Mouse (Mus musculus): ENCODE measurements at regions not wholly inside any gene's neighbourhood (a gene's known extent, or its start where the extent isn't known, plus 50 kb on each side); places are given as distances from the start of the nearest gene placed in this dataset.
A peak's percentile ranks its signal among the peaks of the same experiment; 100 is the strongest.
"Not testable (repeated sequence)": the region's sequence is repeated elsewhere in the genome, so short reads cannot be mapped to it uniquely, and the experiment has no call there.

GRCm38 (mm10) chr8:8978969-8979368 is 288.6 kb upstream of the Arglu1 start:
- no peak for DNase-seq (ENCODE audit: extremely low spot score)

GRCm38 (mm10) chr8:8973769-8974168 is 283.4 kb upstream of the Arglu1 start:
- no peak for DNase-seq (ENCODE audit: extremely low spot score)

GRCm38 (mm10) chr8:8973334-8973733 is 283.0 kb upstream of the Arglu1 start:
- no peak for DNase-seq (ENCODE audit: extremely low spot score)

GRCm38 (mm10) chr8:8970776-8971175 is 280.5 kb upstream of the Arglu1 start:
- no peak for DNase-seq (ENCODE audit: extremely low spot score)

DNA sequence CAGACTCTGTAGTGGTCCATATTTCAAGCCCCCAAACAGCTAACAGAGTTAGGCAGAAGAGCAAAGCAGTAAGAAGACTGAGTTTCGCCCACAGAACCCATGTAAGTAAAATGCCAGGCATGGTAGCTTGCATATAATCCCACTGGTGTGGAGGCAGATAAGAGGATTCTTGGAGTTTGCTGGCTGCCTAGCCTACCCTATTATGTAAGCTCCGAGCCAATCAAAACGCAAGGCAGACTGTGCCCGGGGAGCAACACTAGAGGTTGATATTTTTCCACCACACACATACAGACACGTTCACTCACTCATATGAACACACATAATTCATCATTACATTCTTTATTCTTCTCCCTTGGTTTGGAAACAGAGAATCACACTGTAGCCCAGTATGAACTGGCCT is 280.0 kb upstream of the Arglu1 start:
- DNase-seq (ENCODE audit: extremely low spot score), result no peak

DNA sequence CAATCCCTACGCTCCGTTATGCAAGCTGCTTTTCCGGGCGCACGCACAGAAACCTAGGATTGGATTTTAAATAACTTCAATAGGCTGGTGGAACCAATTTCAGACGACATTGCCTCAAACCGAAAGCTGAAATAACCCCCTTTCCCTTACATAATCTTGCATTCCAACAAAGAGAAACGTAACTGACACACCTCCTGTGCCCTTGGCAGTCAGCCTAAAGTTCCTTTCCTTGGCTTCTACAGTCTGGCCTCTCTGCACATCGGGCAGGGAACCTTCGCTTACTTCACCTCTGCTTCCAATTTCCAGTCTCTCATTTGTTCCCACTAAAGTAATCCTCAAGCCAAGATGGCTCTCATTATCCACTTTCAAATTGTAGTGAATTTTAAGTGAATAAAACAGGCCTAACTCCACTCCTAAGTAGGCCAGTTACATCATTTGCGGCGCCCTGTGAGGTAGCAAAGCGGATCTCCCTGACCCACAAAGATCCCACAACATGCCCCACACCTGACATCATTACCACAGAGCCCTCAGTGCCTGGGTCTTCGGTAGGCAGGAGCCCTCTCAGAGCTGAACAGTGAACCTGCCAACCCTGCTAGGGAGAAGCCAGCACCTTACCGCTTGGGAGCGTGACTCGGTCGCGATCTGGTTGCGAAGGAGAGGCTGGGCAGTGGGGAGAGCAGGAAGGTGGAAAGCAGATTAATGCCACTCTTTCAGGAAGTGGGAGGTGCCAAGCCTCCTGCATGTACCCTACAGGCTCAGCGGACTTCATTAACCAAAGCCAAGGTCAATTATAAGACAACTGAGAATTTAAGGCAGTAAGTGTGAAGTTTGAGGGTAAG is 279.0 kb upstream of the Arglu1 start:
- DNase-seq (ENCODE audit: extremely low spot score), result no peak

- DNase-seq (ENCODE audit: extremely low spot score), result no peak
Observed at GRCm38 (mm10) chr8:8966658-8967048, 276.3 kb upstream of the Arglu1 start.

- peak; percentile 72 for DNase-seq (ENCODE audit: extremely low spot score)
Observed at GRCm38 (mm10) chr8:8965983-8966657, 275.8 kb upstream of the Arglu1 start.

DNA sequence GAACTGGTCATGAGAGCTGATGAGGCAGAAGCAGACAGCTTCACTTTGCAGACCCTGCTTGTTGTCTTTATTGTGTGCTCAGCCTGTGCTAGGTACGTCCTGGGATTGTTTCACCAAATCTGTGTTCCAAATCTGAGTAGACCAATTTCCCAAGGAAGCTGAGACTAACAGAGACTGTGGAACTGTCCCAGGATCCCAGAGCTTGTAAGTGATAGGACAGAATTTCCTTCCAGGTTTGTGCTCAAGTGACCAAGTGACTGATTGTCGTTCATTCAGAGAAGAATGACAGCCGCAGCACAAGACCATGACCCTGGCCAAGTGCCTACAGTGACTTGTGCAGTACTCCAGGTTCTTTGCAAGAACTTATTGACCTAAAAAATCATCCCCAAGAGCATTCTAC is 269.9 kb upstream of the Arglu1 start:
- no peak for DNase-seq (ENCODE audit: extremely low spot score)

DNA sequence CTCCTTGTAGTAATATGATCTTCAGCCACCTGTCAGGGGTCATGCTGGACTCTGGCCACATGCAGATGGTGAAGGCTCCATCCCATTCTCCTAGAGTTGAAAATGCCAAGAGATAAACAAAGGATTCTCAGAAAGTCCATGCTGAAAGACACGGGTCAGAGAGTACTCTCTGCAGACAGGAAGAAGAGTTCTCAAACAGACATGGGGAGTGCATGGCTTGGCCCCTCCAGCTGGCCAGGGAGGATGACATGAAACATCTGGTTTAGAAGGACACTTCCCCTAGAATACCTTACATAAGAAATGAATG is 269.4 kb upstream of the Arglu1 start:
- DNase-seq (ENCODE audit: extremely low spot score), result no peak

GRCm38 (mm10) chr8:8959021-8959786 is 268.9 kb upstream of the Arglu1 start:
- DNase-seq (ENCODE audit: extremely low spot score), result no peak

DNA sequence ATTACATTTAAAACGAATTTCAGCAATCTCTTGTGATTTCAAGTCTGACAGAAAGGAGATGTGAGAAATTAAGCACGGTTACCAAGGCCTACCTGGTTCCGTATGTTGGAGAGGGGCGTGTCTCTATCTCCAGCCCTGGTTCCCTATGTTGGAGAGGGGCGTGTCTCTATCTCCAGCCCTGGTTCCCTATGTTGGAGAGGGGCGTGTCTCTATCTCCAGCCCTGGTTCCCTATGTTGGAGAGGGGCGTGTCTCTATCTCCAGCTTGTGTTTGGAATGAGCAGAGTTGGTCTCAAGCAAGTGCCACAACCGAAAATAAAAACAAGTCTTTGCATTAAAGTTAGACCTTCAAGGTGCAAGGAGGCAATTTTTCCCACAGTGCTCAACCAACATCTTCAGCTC is 267.8 kb upstream of the Arglu1 start:
- not testable (repeated sequence) for DNase-seq (ENCODE audit: extremely low spot score)

GRCm38 (mm10) chr8:8952212-8952611 is 261.9 kb upstream of the Arglu1 start:
- DNase-seq (ENCODE audit: extremely low spot score), result no peak

DNA sequence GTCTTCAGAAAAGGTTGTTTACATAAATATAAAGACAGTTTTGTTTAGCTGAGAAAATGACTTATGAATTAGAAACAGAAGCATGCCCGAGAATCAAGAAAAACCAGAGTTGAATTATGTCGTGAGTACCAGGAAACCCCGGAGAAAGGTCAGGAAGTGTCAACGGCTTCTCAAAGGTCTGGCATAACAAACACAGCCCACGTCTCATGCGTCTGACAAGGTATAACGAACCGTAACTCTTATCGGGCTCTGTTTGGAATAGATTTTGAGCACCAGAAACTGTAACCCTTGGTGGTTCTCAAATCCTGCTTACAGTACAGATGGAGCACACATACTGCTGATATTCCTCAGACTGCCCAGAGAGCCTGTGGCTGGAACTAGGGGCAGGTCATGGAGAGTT is 260.9 kb upstream of the Arglu1 start:
- peak; percentile 26 for DNase-seq (ENCODE audit: extremely low spot score)

DNA sequence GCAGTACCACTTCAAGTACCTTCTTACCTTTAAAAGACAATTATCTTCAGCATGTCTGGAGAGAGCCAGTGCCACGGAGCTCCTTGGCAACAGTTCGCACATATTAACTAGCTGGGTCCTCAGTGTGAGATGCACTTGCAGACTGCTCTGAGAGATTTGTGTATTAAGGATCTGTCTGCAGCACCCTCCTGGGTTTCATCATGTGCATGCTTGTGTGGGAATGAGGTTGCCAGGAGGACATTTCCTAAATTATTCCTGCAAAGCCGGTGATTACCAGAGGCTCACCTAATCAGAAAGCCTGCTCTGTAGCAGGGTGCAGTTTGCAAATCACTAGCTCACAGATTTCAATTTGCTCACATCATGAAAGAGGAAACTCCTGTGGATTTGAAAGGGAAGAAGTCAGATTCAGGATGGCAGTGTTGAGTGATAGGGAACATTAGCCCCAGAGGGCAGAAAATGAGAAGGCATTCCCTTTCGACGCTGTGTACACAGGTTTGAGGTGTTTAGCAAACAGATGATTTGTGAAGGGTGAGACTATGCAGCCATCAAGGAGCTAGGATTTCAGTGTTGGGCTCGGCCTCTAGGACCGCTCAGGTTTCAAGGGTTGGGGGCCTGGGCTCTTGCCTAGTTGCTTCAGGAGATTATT is 257.3 kb upstream of the Arglu1 start:
- peak; percentile 41 for DNase-seq (ENCODE audit: extremely low spot score)

DNA sequence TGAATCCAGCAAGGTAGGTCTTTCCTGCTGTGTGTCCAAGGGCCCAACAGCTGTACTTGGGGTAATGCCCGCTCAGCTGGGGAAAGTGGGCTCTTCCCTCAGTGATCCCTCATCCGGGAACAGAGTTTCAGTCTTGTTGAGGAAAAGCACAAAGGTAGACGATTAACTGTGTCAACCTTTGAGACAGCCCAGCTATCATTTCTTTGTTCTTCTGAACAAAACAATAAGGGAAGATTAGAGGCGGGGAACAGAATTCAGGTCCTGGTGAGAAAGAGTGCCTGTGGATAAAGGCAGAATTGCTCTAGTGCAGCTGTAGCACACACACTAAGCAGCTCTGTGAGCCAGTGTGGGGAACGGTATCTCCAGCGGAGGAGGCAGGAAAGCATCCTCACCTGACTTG is 252.7 kb upstream of the Arglu1 start:
- DNase-seq (ENCODE audit: extremely low spot score), result no peak

- DNase-seq (ENCODE audit: extremely low spot score), result no peak
Observed at GRCm38 (mm10) chr8:8940899-8941298, 250.6 kb upstream of the Arglu1 start.

- DNase-seq (ENCODE audit: extremely low spot score), result no peak
Observed at GRCm38 (mm10) chr8:8938536-8938935, 248.2 kb upstream of the Arglu1 start.

- DNase-seq (ENCODE audit: extremely low spot score), result no peak
Observed at GRCm38 (mm10) chr8:8932466-8932865, 242.1 kb upstream of the Arglu1 start.

DNA sequence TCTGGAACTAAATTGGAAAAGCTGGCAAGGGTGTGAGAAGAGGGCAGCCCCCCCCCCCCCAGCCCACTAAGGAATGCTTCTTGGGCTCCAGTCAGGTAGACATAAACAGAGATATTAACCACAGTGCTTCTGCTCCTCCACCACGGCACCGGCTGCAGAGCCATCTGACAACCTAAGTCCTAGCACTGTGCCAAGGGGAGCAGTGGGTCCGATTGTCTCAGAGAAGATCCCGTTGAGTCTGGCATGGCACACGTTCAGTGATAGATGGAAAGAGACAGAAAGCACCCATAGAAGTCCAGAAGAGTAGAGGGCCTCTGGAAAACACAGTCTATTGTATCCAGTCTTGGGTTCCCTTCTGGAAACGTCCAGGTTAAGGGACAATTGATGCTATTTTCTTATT is 241.4 kb upstream of the Arglu1 start:
- no peak for DNase-seq (ENCODE audit: extremely low spot score)

DNA sequence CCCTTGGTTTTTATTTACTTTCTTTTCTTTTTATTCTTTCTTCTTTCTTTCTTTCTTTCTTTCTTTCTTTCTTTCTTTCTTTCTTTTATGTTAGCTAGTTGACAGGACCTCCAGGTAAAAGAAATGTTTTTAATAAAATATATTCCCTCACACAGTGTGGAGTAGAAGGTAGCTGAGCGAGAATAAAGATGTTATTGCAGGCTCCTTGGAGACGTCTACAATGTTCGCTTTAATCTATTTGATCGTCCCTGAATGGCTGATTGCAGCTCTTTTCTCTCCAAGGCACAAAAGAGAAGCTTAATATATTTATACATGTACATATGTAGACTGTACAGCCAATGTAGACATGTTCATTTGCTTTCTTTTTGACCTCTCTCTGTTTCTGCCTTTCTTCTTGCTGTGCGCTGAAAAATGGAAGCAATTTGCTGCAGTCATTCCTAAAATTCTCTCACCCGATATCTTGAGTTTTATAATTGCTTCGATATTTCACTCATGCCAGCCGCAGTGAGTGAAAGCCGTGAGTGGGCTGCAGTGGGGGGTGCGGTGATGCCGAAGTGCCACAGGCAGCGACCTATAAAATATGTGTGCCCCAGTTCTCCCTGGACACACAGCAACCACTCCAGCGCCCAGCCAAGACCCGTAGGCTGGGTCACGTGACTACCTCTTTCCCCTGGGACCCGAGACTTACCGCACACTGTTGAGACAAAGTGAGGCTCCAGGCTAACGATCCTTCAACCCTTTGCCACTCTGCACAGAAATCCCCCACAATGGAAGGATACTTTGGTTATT is 237.9 kb upstream of the Arglu1 start:
- DNase-seq (ENCODE audit: extremely low spot score), result no peak
